Mouse (Mus musculus) kidney, adult 2 months (tissue): ENCODE results near the gene Kctd5.

Source experiments
- CTCF ChIP-seq: fragments of 200-500 bp; conservative IDR thresholded peaks from 2 replicates; pipeline ENCODE4 v1.5.1; 2011; ENCODE audit warnings: low read depth, mild to moderate bottlenecking, control low read depth, low read length, moderate library complexity, mixed read lengths; ENCODE audit not compliant: insufficient read depth, insufficient read length
- POLR2A ChIP-seq: fragments of 200-500 bp; IDR thresholded peaks from one replicate; pipeline ENCODE4 v1.6.1; 2011; ENCODE audit warnings: low read depth, low read length, control low read depth

DNA sequence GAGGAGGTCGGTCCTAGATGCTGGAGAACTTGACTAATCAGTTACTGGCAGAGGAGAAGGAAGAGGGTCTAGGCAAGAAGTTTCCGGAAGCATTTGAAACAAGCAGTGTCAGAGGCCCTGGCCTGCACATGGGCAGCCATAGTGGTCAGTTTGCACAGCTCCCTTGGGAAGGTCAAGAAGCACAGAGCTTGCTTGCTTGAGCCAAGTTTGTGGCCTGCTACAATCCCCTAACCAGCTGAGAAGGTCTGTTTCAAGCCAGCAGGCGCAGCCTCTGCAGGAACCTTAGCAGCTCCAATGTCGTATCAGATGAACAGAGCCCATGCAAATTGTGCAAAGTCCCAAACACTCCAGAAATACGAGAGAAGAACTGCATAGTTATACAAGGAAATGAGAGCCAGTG, 25.2 kb downstream of the Kctd5 start:
- no peak for TF ChIP-seq CTCF
- TF ChIP-seq POLR2A = no peak
